Mouse (Mus musculus) adrenal gland, postnatal 4 days (tissue): ENCODE results near the gene Ino80b. TPM values are rescaled to one million over a fixed set of nuclear protein-coding genes. Genes with fewer than 3 reads are reported as not detected.
"Not testable (repeated sequence)": the region's sequence is repeated elsewhere in the genome, so short reads cannot be mapped to it uniquely, and the experiment has no call there.

Experiments
- DNase-seq, 2 experiments: peaks; one replicate each; pipeline ENCODE4 v3.0.0; 2021 to 2022; ENCODE audit warnings: low spot score in 2 of 2, mixed read lengths in 2 of 2
- long read RNA-seq, 2 experiments: library from polyadenylated mRNA; stranded (forward); transcript quantifications; one replicate each; pipeline ENCODE4 v2.0.0; 2021
- total RNA-seq, 2 experiments: library from RNA; stranded (reverse); gene quantifications; 2 replicates each; pipeline ENCODE4 v1.2.3; 2021

Ino80b gene
- total RNA-seq = 10 to 100 TPM; 29.0 to 31.7 TPM
- long read RNA-seq, experiment 1, transcript Ino80b-202 (5 exons, 1,503 nt) = major isoform, 16 of 20 reads
- long read RNA-seq, experiment 1, partial matches to known transcripts = 3 of 20 reads
- long read RNA-seq, experiment 1, other reads (novel, unspliced or antisense) = 1 of 20 reads
- long read RNA-seq, experiment 2, transcript Ino80b-202 (5 exons, 1,503 nt) = major isoform, 21 of 30 reads
- long read RNA-seq, experiment 2, partial matches to known transcripts = 6 of 30 reads
- long read RNA-seq, experiment 2, other reads (novel, unspliced or antisense) = 3 of 30 reads

GRCm38 (mm10) chr6:83125331-83125730 lies at the start of gene Ino80b:
Gene Ino80b (minus strand): TSS chr6:83125431.
- no peak for DNase-seq

- no peak for DNase-seq
These were observed 47.1 kb upstream of the Ino80b start for GRCm38 (mm10) chr6:83172240-83172920.

GRCm38 (mm10) chr6:83171063-83171462 lies 45.8 kb upstream of the Ino80b start:
- no peak for DNase-seq

- no peak for DNase-seq
These were observed 44.6 kb upstream of the Ino80b start for GRCm38 (mm10) chr6:83169872-83170271.

GRCm38 (mm10) chr6:83166243-83166630 lies 41.0 kb upstream of the Ino80b start:
- DNase-seq = no peak

- peak; percentile 86 to 93 for DNase-seq
These were observed 40.5 kb upstream of the Ino80b start, which contains the start of gene Dctn1 for GRCm38 (mm10) chr6:83165607-83166242. Gene Dctn1 (plus strand): TSS chr6:83165920.

GRCm38 (mm10) chr6:83165026-83165606 lies 39.9 kb upstream of the Ino80b start:
- no peak for DNase-seq

- DNase-seq = peak in 1 of 2 experiments; percentile 34
These were observed 37.5 kb upstream of the Ino80b start for GRCm38 (mm10) chr6:83162701-83163100.

- no peak for DNase-seq
These were observed 36.9 kb upstream of the Ino80b start for GRCm38 (mm10) chr6:83161921-83162641.

- no peak for DNase-seq
These were observed 36.2 kb upstream of the Ino80b start for GRCm38 (mm10) chr6:83161442-83161841.

GRCm38 (mm10) chr6:83159456-83159855 lies 34.2 kb upstream of the Ino80b start:
- not testable (repeated sequence) for DNase-seq

GRCm38 (mm10) chr6:83156259-83156684 lies 31.0 kb upstream of the Ino80b start, which contains the start of the genes Wdr54 and 1700003E16Rik:
Gene Wdr54 (minus strand): TSS chr6:83156397.
Gene 1700003E16Rik (plus strand): TSS chr6:83156404.
- DNase-seq = no peak

- DNase-seq = no peak
These were observed 30.5 kb upstream of the Ino80b start for GRCm38 (mm10) chr6:83155552-83156238.

GRCm38 (mm10) chr6:83153485-83153884 lies 28.3 kb upstream of the Ino80b start:
- no peak for DNase-seq

- no peak for DNase-seq
These were observed 27.8 kb upstream of the Ino80b start for GRCm38 (mm10) chr6:83153038-83153437.

- no peak for DNase-seq
These were observed 26.5 kb upstream of the Ino80b start for GRCm38 (mm10) chr6:83151721-83152120.

- no peak for DNase-seq
These were observed 22.0 kb upstream of the Ino80b start for GRCm38 (mm10) chr6:83147280-83147679.

GRCm38 (mm10) chr6:83145805-83146204 lies 20.6 kb upstream of the Ino80b start:
- DNase-seq = no peak

- DNase-seq = no peak
These were observed 20.0 kb upstream of the Ino80b start for GRCm38 (mm10) chr6:83145209-83145608.

- no peak for DNase-seq
These were observed 17.7 kb upstream of the Ino80b start for GRCm38 (mm10) chr6:83142886-83143285.
